Mouse (Mus musculus): ENCODE data around the gene Hist1h2ab.
"Not testable (repeated sequence)": the region's sequence is repeated elsewhere in the genome, so short reads cannot be mapped to it uniquely, and the experiment has no call there.

The Hist1h2ab gene

DNA sequence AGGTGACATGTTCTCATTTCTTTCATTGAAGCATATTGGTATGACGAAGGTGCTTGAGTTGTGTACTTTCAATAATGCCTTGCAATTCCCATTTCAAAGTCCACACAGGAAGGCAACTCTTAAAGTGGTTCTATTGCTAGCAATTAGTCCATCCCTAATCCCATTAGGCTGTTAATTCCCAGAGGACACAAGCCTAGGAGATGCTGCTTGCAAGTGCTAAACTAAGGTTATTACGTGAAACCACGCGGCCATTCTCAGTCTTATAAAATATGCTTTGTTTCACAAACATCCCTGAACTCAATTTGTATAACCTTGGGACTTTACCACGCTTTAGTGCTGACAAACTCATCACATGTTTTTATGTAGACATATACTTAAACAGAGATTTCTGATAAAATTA is 13.8 kb upstream of the Hist1h2ab start:
- DNase-seq (ENCODE audit: extremely low read depth, low read depth, low spot score) = no peak

DNA sequence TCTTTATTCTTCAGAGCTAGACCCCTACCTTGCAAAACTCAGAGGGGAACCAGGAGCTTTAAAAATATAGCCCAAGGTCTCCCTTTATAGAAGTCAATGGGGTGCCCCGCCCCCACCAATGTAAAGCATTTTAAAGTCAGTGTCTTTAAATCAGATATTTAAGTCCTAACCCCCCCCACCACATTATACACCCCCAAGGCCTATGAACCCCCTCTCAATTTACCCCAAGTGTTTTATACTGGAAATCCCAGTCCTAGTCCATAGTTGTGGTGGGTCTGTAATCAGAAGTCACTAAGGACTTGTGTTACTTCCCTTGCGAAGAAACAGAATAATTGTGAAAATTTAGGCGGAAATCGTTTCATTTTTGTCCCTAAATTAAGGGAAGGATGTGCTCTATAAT is 12.9 kb upstream of the Hist1h2ab start:
- no peak for DNase-seq (ENCODE audit: extremely low read depth, low read depth, low spot score)

DNA sequence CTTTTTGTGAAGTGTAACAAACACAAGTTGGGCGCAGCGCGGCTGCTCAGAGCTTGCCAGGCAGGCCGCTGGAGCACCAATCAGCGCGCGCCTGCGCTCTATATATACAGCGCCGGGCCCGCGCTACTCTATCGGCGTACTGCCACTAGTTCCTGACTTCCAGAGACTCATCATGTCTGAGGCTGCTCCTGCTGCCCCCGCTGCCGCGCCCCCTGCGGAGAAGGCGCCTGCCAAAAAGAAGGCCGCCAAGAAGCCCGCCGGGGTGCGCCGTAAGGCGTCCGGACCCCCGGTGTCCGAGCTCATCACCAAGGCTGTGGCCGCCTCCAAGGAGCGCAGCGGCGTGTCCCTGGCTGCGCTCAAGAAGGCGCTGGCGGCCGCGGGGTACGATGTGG is 12.3 kb upstream of the Hist1h2ab start, which contains the start of gene Hist1h1c:
Hist1h1c (plus strand) TSS at position 132 of the 392 bp plus-strand sequence.
- DNase-seq (ENCODE audit: extremely low read depth, low read depth, low spot score) = no peak

DNA sequence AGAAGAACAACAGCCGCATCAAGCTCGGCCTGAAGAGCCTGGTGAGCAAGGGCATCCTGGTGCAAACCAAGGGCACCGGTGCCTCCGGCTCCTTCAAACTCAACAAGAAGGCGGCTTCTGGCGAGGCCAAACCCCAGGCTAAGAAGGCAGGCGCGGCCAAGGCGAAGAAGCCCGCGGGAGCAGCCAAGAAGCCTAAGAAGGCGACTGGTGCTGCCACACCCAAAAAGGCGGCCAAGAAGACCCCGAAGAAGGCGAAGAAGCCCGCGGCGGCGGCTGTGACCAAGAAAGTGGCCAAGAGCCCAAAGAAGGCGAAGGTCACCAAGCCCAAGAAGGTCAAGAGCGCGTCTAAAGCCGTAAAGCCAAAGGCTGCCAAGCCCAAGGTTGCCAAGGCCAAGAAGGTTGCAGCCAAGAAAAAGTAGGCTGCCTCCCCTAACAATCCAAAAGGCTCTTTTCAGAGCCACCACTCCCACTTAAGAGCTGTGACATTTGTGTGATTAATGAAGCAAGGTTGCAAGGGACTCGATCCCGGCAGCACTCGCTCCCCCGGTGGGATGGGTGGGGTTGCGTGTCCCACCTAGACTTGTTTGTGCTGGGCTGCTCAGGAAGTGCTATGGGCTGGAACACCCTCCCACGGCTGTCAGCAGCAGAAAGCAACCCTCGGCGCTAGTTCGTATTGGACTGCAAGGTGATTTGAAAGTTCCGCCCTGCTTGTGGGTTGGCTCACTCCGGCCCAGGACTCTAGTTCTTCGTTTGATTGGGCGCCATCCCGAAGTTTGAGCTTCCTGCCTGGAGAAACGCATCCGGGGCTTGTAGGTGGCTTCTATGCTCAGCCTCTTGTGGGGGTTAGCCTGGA is 11.6 kb upstream of the Hist1h2ab start:
- no peak for DNase-seq (ENCODE audit: extremely low read depth, low read depth, low spot score)

DNA sequence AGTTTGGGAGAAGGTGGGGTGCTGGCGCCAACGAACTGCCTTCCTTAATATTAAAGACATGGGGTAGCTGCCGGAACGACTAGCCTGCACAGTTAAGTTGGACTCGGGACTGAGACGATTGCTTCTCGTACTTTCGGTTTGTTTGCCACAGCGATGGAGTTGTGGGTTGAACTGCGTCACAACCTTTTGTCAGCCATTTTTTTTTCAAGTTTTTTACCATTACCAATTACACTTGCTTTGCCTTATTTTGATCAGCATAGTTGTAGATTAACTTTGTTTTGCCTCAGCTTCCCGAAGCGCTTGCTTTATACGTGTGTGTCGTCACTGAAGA is 11.0 kb upstream of the Hist1h2ab start:
- no peak for DNase-seq (ENCODE audit: extremely low read depth, low read depth, low spot score)

DNA sequence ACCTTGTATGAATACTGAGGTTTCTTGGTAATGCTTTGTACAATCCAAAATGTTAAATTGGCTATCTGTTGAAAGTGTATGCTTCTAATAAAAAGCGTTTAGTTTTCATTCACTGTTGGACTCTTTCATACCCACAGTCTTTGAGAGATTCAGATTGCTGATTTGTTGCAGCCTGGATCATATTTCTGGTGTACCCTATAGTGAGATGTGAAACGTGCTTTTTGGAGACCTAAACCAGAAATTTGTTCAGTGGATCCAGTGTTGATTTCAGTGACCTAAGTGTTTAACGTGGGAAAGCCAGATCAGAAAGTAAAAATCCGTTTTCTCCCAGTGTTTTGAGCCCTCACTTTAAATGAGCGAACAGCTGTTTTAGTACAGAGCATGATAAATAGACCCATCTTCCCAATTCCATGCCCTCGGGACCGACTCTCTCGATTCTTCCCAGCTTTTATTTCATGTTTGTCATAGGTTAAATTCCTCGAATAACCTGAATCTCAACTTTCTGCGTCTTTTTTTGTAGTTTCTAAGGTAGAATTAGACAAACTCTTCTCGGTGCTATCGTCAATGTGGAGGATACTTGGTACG is 10.6 kb upstream of the Hist1h2ab start:
- DNase-seq (ENCODE audit: extremely low read depth, low read depth, low spot score) = no peak

DNA sequence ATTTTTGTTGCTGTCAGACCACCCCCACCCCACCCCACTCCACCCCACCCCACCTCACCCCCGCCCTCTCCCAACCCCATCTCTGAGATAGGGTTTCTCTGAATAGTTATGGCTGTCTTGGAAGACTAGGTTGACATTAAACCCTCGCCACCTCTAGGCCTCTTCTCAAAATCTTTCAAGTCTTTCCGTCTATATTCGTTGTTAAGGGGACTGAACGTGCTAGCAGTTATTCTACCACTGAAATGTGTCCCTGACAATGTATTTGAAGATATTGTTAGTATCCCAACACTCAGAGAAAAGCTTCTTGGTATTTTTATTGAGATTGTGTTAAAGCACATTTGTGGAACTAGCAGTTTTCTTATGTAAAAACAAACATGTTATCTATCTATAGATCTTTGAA is 10.0 kb upstream of the Hist1h2ab start:
- no peak for DNase-seq (ENCODE audit: extremely low read depth, low read depth, low spot score)

DNA sequence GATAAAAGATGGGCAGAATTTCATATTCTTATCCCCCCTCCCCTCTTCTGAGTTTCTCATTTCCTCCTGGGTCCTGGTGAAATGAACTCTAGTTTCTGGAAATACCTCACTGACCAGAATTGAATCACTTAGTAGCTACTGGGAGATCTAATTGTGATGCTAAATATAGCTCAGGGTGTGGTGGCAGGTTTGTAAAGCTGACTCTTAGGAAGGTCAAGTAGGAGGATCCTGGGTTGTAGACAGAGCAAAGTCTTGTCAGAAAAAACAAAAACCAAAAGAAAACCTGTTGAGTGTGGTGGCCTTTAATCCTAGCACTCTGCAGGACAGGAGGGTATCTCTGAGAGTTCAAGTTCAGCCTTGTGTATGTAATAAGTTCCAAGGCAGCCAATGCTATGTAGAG is 8.9 kb upstream of the Hist1h2ab start:
- DNase-seq (ENCODE audit: extremely low read depth, low read depth, low spot score) = no peak

DNA sequence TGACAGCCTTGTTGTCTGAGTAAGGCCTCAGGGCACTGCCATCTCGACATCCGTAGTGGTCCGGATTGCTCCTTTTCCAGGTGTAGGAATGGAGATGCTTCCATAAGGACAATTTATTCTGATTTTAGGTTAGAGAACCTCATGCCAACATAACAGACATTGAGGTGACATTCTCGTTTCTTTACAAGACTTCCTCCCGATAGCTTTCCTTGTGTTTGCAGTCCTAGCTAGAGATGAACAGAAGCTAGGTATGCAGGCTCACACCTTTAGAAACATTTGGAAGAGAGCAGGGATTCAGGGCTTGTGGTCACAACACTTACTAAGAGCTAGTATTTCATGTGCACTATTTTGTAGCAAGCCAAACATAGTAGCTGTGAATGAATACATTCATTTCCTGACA is 7.7 kb upstream of the Hist1h2ab start:
- DNase-seq (ENCODE audit: extremely low read depth, low read depth, low spot score) = no peak

DNA sequence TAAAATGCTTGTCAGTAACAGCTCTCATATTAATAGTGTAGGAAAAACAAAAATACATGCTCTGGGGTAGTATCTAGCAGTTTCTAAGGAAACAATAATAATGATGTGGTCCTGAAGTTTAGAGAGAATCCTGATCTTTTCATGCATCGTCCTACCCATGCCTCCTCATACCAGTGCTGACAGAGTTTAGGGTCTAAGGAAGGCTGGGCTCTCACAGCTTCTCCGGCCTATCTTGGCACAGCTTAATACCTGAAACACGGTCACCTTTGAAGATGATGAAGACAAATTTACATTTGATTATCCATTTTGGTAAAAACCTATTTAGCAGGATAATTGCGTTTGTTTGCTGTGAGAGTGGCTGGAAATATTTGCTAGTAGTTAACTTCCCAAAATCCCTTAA is 7.0 kb upstream of the Hist1h2ab start:
- no peak for DNase-seq (ENCODE audit: extremely low read depth, low read depth, low spot score)

DNA sequence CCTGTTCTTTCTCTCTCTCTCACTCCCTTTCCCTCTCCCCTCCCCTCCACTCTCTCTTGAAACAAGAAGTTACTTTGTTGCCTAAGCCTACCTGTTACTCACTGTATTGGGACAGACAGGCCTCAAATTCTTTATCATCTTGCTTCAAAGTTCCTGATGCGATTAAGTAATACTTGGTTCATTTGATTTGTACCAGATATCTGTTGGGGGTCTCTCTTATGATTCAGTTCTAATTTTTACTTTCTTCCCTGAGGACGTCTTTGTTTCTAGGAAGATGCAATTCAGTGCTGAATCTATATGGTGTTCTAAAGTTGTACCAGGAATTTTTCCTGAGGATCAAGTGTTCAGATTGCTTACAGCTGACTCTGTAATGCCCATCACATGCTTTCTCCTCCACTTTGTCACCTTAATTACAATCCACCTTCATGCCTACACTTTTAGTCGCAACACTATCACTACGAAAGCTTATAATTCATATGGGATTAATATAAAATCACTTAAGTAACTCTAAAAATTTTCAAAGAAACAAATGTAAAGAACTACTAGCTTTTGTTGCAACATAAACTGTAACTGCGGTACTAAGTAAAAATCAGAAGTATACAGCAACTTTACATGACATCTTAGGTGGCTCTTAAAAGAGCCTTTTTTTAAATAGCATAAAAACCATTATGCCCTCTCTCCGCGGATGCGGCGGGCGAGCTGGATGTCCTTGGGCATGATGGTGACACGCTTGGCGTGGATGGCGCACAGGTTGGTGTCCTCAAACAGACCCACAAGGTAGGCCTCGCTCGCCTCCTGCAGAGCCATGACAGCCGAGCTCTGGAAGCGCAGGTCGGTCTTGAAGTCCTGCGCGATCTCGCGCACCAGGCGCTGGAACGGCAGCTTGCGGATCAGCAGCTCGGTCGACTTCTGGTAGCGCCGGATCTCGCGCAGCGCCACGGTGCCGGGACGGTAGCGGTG is 6.2 kb upstream of the Hist1h2ab start:
- no peak for DNase-seq (ENCODE audit: extremely low read depth, low read depth, low spot score)

DNA sequence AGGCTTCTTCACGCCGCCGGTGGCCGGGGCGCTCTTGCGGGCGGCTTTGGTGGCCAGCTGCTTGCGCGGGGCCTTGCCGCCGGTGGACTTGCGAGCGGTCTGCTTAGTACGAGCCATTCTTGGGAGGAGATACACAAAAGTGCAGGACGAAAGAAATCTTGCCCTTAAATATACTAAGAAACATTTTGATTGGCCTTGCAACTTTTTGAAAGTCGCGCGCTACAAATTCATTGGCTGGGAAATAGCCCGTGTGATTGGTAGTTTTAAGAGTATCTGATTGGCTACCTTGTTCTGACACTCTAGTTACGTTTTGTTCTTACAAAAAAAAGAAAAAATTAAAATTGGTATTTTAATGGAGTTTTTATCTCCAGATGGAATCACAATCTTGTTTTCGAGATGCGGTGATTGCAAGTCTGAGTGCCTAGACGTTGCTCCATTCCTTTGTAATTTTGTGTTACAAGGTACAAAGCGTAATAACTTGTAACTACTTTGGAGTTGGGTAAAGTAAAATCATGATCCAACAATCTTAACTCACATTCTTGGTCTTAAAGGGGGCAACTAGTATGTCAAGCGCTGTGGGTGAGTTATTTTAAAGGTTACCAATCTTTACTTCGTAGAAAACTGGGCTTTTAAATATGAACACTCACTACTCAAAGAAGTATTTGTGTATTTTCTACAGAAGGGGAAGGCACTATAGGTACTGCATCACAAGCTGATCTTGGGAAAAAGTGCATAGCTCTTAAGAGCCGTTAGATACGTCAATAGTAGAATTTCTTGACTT is 5.4 kb upstream of the Hist1h2ab start, which contains the start of gene Hist1h3c:
Hist1h3c (minus strand) TSS at position 222 of the 781 bp plus-strand sequence.
- DNase-seq (ENCODE audit: extremely low read depth, low read depth, low spot score) = no peak

DNA sequence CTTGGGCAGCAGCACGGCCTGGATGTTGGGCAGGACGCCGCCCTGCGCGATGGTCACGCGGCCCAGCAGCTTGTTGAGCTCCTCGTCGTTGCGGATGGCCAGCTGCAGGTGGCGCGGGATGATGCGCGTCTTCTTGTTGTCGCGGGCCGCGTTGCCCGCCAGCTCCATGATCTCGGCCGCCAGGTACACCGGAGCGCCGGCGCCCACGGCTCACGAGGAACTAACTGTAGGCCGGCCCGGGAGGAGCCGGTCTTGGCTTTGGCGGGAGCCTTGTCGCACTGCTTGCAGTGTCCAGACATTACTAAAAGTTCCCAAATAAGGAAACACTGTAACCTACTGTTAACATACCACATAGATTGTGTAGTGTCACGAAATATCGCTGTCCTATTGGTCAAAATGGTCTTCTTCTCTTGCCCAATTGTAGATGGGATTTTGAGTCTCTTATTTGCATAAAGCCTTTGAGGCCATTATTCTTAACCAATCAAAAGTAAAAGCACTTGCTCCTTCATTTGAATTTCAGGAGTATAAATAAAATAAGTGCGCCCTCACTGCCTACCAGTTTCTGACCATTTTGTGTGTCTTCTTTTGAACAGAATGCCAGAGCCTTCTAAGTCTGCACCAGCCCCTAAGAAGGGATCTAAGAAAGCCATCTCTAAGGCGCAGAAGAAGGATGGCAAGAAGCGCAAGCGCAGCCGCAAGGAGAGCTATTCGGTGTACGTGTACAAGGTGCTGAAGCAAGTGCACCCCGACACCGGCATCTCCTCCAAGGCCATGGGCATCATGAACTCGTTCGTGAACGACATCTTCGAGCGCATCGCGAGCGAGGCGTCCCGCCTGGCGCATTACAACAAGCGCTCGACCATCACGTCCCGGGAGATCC is 4.5 kb upstream of the Hist1h2ab start, which contains the start of gene Hist1h2bb:
Hist1h2bb (plus strand) TSS at position 534 of the 880 bp plus-strand sequence.
- DNase-seq (ENCODE audit: extremely low read depth, low read depth, low spot score) = not testable (repeated sequence)

DNA sequence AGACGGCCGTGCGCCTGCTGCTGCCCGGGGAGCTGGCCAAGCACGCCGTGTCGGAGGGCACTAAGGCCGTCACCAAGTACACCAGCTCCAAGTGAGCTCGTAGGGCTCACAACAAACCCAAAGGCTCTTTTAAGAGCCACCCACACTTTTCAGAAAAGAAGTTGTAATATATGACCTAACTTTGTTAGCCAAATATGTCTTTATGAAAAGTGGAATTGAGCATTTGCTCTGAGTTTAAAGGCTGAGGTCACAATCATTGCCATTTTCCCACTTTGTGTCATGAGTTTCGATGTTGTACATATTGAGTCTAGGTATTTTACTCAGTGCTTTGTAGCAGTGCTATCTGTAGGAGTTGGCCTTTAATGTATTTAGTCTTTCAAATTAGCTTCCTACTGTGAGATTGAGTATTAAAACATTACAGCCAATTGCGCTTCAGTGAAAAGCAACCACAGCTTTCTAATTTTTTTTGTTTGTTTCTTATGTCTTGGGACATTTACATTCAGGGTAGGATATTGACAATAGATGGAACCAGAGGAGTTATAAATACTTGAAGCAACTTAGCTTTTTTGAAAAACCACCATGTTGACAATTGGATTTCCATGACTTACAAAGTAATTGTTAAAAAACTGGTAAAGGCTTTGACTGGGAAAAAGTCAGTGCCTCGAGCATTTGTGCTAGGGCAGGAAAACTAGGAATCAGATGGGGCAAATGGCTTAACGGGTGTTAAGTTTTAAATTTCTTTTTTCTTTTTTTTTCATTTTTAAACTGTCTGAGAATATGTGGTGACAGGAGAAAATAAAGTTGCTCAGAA is 3.6 kb upstream of the Hist1h2ab start:
- DNase-seq (ENCODE audit: extremely low read depth, low read depth, low spot score) = no peak

DNA sequence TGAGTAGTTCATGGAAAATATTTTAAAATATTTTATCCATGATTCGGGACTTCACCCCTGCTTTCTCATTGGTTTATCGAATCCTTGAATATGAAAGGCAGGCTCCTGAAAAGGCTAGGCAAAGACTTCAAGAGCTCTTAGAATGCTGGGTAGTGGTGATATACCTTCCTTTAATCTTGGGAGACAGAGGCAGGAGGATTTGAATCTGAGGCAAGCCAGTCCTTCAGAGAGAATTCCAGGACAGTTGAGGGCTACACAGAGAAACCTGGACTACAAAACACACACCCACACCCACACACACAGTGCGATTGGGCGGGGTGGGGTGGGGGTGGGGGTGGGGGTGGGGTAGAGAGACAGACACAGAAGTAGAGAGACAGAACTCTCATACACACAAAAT is 3.0 kb upstream of the Hist1h2ab start:
- no peak for DNase-seq (ENCODE audit: extremely low read depth, low read depth, low spot score)

DNA sequence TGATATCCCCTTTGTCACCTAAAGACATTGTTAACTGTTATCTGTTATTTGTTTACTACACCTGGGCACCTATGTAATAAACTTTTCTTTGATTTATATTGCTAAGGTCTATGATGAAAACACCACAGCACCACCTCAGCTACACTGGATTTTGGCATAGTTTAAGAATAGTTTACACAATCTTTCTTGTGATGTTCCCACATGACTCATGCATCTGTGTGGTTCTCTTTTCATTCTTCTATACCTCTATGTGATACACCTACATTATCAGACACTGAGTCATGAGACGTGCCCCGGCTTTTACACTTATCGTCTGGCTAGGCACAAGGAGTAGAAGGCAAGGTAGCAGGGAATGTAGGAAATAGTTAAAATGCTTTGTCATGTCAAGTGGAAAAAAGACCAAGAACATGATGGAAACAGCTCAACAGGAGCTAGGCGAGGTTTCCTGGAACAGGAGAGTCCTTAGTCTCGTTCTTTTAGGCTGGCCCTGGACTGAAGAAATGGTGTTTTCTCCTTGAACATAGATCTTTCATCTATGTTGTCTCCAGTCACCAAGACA is 1.3 kb upstream of the Hist1h2ab start:
- no peak for DNase-seq (ENCODE audit: extremely low read depth, low read depth, low spot score)

DNA sequence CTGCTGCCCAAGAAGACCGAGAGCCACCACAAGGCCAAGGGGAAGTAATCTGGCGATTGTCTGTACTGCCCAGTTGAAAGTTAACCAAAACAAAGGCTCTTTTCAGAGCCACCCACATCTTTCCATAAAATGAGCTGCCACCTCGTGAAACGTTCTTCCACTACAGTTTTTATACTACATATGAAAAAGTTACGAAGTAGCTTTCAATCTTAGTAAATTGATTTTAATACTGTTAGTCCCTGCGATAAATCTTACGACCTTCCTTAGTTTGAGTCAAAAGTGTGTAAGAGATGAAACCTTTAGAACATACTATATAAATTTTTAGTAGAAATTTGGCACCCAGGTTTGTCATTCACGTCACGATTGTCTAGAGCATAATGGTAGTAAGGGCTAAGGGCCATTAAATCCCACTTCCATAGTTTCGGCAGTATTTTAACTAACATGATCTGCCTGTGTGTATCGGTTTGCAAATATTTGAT is 591 bp downstream of the Hist1h2ab start:
- DNase-seq (ENCODE audit: extremely low read depth, low read depth, low spot score) = no peak

DNA sequence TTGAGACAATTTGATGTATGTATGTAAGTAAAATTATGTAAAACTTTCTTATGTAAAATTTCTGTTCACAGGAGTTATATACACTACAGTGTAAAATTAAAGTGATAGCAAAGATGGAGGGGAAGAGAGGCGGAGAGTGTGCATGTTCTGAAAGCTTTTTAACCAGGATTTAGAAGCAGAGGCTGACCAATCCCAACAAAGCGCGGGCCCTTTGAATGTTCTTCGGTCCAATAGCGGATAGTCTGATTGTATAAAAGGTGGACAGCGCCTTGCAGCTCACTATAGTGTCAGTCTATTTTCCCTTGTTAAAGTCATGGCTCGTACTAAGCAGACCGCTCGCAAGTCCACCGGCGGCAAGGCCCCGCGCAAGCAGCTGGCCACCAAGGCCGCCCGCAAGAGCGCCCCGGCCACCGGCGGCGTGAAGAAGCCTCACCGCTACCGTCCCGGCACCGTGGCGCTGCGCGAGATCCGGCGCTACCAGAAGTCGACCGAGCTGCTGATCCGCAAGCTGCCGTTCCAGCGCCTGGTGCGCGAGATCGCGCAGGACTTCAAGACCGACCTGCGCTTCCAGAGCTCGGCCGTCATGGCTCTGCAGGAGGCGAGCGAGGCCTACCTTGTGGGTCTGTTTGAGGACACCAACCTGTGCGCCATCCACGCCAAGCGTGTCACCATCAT is 1.3 kb downstream of the Hist1h2ab start, which contains the start of gene Hist1h3b:
Hist1h3b (plus strand) TSS at position 201 of the 675 bp plus-strand sequence.
- DNase-seq (ENCODE audit: extremely low read depth, low read depth, low spot score) = not testable (repeated sequence)
